Mouse (Mus musculus) midbrain, embryonic 12.5 days (tissue): Measurements from ENCODE around the gene 7530416G11Rik. TPM values are rescaled to one million over a fixed set of nuclear protein-coding genes. Genes with fewer than 3 reads are reported as not detected.

ENCODE experiments used
- ATAC-seq: fragments of 200-750 bp; cut with Nextera tagmentation; 2 replicates; pipeline ENCODE4 v1.8.0; 2017; ENCODE audit warnings: low read depth, moderate TSS enrichment, moderate library complexity; ENCODE audit not compliant: low FRiP score
- H3K27ac ChIP-seq: fragments of 300-500 bp; sonication (generic); replicated peaks from 2 replicates; pipeline ENCODE4 v1.5.1; 2016; ENCODE audit warnings: mild to moderate bottlenecking
- H3K27me3 ChIP-seq: fragments of 300-500 bp; sonication (generic); 2 replicates; pipeline ENCODE4 v1.6.1; 2016; ENCODE audit warnings: mild to moderate bottlenecking
- H3K36me3 ChIP-seq: fragments of 300-500 bp; sonication (generic); 2 replicates; pipeline ENCODE4 v1.6.1; 2016
- H3K4me1 ChIP-seq: fragments of 300-500 bp; sonication (generic); 2 replicates; pipeline ENCODE4 v1.6.1; 2016
- H3K4me2 ChIP-seq: fragments of 300-500 bp; sonication (generic); replicated peaks from 2 replicates; pipeline ENCODE4 v1.6.1; 2016; ENCODE audit warnings: mild to moderate bottlenecking, moderate library complexity
- H3K4me3 ChIP-seq: fragments of 300-500 bp; sonication (generic); 2 replicates; pipeline ENCODE4 v1.5.1; 2016; ENCODE audit warnings: mild to moderate bottlenecking
- H3K9ac ChIP-seq: fragments of 300-500 bp; sonication (generic); replicated peaks from 2 replicates; pipeline ENCODE4 v1.6.1; 2016; ENCODE audit warnings: mild to moderate bottlenecking, moderate library complexity
- H3K9me3 ChIP-seq: fragments of 300-500 bp; sonication (generic); 2 replicates; pipeline ENCODE4 v1.6.1; 2016; ENCODE audit warnings: mild to moderate bottlenecking
- WGBS: fragments of 180-500 bp; shearing (Covaris S2); methylation state at CpG from one replicate; pipeline ENCODE4 v1.1.7; 2016; 5-methylcytosine and 5-hydroxymethylcytosine counted together
- polyA plus RNA-seq: library from polyadenylated mRNA; unstranded; fragments of >200 nt; fragmentation: Nextera tagmentation; extraction: Ambion mirVana; gene quantifications from 2 replicates; pipeline ENCODE4 v1.2.1, GENCODE M21; 2016

7530416G11Rik gene
- polyA plus RNA-seq: not detected in 2 replicates

GRCm38 (mm10) chr15:85503127-85503526 lies at the start of gene 7530416G11Rik:
7530416G11Rik (minus strand) TSS chr15:85503227.
- WGBS: 87% methylated on average over 8 of the region's 8 CpGs
- Histone ChIP-seq H3K4me2 (no peak within 1 kb of the TSS), H3K4me3 (no peak within 1 kb of the TSS), H3K9ac (no peak within 1 kb of the TSS), H3K4me1 (peaks cover 47% of the 10 kb centered on the region), H3K9me3 (no peaks in the 10 kb centered on the region), H3K36me3 (no peaks in the 10 kb centered on the region), H3K27ac (no peak within 1 kb of the TSS), H3K27me3 (peaks cover 12% of the 10 kb centered on the region)
- ATAC-seq: no peak

- no peaks in the 10 kb centered on the region for H3K9me3 ChIP-seq
- H3K4me1 ChIP-seq: peaks cover 6% of the 10 kb centered on the region
- no peak for ATAC-seq
- WGBS: 84% methylated on average over 4 of the region's 4 CpGs
- no peak overlapping the region for H3K4me3 ChIP-seq
- 0 out of 2 replicates have a peak, but pooled peaks cover 9% of the 10 kb centered on the region for H3K36me3 ChIP-seq
- 0 out of 2 replicates have a peak, but pooled peaks cover 4% of the 10 kb centered on the region for H3K27me3 ChIP-seq
- no peak overlapping the region for H3K27ac ChIP-seq
- no peak overlapping the region for H3K4me2 ChIP-seq
- no peak overlapping the region for H3K9ac ChIP-seq
Observed at GRCm38 (mm10) chr15:85546500-85546899, 43.5 kb upstream of the 7530416G11Rik start.

- H3K27me3 ChIP-seq: 0 out of 2 replicates have a peak, but pooled peaks cover 4% of the 10 kb centered on the region
- H3K4me3 ChIP-seq: no peak overlapping the region
- H3K27ac ChIP-seq: no peak overlapping the region
- peaks cover 9% of the 10 kb centered on the region; the same call in 1 of the 2 replicates for H3K36me3 ChIP-seq
- no peaks in the 10 kb centered on the region for H3K9me3 ChIP-seq
- 91% methylated on average over 5 of the region's 5 CpGs for WGBS
- H3K9ac ChIP-seq: no peak overlapping the region
- H3K4me2 ChIP-seq: no peak overlapping the region
- ATAC-seq: no peak
- peaks cover 6% of the 10 kb centered on the region for H3K4me1 ChIP-seq
Observed at GRCm38 (mm10) chr15:85545369-85545768, 42.3 kb upstream of the 7530416G11Rik start.

GRCm38 (mm10) chr15:85538170-85538569 lies 35.1 kb upstream of the 7530416G11Rik start:
- H3K9me3 ChIP-seq: no peaks in the 10 kb centered on the region
- H3K4me2 ChIP-seq: no peak overlapping the region
- ATAC-seq: no peak
- H3K9ac ChIP-seq: no peak overlapping the region
- H3K27ac ChIP-seq: no peak overlapping the region
- no peak overlapping the region for H3K4me3 ChIP-seq
- peaks cover 30% of the 10 kb centered on the region for H3K36me3 ChIP-seq
- H3K4me1 ChIP-seq: peaks cover 8% of the 10 kb centered on the region
- WGBS: 79% methylated on average over 11 of the region's 11 CpGs
- H3K27me3 ChIP-seq: peaks cover 14% of the 10 kb centered on the region

- no peak for ATAC-seq
- Histone ChIP-seq H3K9ac (no peak overlapping the region), H3K4me2 (no peak overlapping the region), H3K27ac (no peak overlapping the region), H3K27me3 (peaks cover 14% of the 10 kb centered on the region), H3K4me3 (no peak overlapping the region), H3K4me1 (peaks cover 5% of the 10 kb centered on the region; the same call in 1 of the 2 replicates), H3K36me3 (peaks cover 27% of the 10 kb centered on the region), H3K9me3 (no peaks in the 10 kb centered on the region)
- 85% methylated on average over 25 of the region's 25 CpGs for whole genome bisulfite sequencing
Observed at GRCm38 (mm10) chr15:85537151-85537550, 34.1 kb upstream of the 7530416G11Rik start.

- no peak overlapping the region for H3K4me3 ChIP-seq
- ATAC-seq: no peak
- WGBS: 85% methylated on average over 6 of the region's 6 CpGs
- no peaks in the 10 kb centered on the region for H3K9me3 ChIP-seq
- peaks cover 3% of the 10 kb centered on the region; the same call in 1 of the 2 replicates for H3K4me1 ChIP-seq
- peaks cover 17% of the 10 kb centered on the region for H3K27me3 ChIP-seq
- no peak overlapping the region for H3K4me2 ChIP-seq
- H3K27ac ChIP-seq: no peak overlapping the region
- no peak overlapping the region for H3K9ac ChIP-seq
- peaks cover 27% of the 10 kb centered on the region; the same call in 1 of the 2 replicates for H3K36me3 ChIP-seq
Observed at GRCm38 (mm10) chr15:85534646-85535045, 31.6 kb upstream of the 7530416G11Rik start.

- Histone ChIP-seq H3K9me3 (no peaks in the 10 kb centered on the region), H3K27me3 (peaks cover 17% of the 10 kb centered on the region; the same call in 1 of the 2 replicates), H3K9ac (no peak overlapping the region), H3K36me3 (peaks cover 27% of the 10 kb centered on the region; the same call in 1 of the 2 replicates), H3K4me1 (no peaks in the 10 kb centered on the region; the same call in 1 of the 2 replicates), H3K4me2 (no peak overlapping the region), H3K27ac (no peak overlapping the region), H3K4me3 (no peak overlapping the region)
- no peak for ATAC-seq
- WGBS: 95% methylated on average over 8 of the region's 8 CpGs
Observed at GRCm38 (mm10) chr15:85534215-85534614, 31.2 kb upstream of the 7530416G11Rik start.

GRCm38 (mm10) chr15:85532063-85532462 lies 29.0 kb upstream of the 7530416G11Rik start:
- H3K36me3 ChIP-seq: peaks cover 21% of the 10 kb centered on the region; the same call in 1 of the 2 replicates
- H3K4me1 ChIP-seq: no peaks in the 10 kb centered on the region
- H3K27me3 ChIP-seq: 0 out of 2 replicates have a peak, but pooled peaks cover 15% of the 10 kb centered on the region
- H3K27ac ChIP-seq: no peak overlapping the region
- WGBS: 87% methylated on average over 3 of the region's 3 CpGs
- H3K9me3 ChIP-seq: no peaks in the 10 kb centered on the region
- H3K4me3 ChIP-seq: no peak overlapping the region
- no peak overlapping the region for H3K9ac ChIP-seq
- ATAC-seq: no peak
- no peak overlapping the region for H3K4me2 ChIP-seq

- Histone ChIP-seq H3K9ac (no peak overlapping the region), H3K36me3 (no peaks in the 10 kb centered on the region), H3K4me3 (no peak overlapping the region), H3K4me1 (peaks cover 6% of the 10 kb centered on the region), H3K4me2 (no peak overlapping the region), H3K27ac (no peak overlapping the region), H3K9me3 (no peaks in the 10 kb centered on the region), H3K27me3 (peaks cover 21% of the 10 kb centered on the region)
- WGBS: 78% methylated on average over 3 of the region's 3 CpGs
- ATAC-seq: no peak
Observed at GRCm38 (mm10) chr15:85529911-85530310, 26.9 kb upstream of the 7530416G11Rik start.

GRCm38 (mm10) chr15:85524404-85524950 lies 21.4 kb upstream of the 7530416G11Rik start:
- no peak overlapping the region for H3K27ac ChIP-seq
- no peaks in the 10 kb centered on the region for H3K9me3 ChIP-seq
- no peak overlapping the region for H3K4me3 ChIP-seq
- peaks cover 26% of the 10 kb centered on the region for H3K4me1 ChIP-seq
- H3K36me3 ChIP-seq: no peaks in the 10 kb centered on the region
- no peak overlapping the region for H3K4me2 ChIP-seq
- H3K9ac ChIP-seq: no peak overlapping the region
- ATAC-seq: peak; percentile 23; the same call in 1 of the 2 replicates
- WGBS: 2% methylated on average over 12 of the region's 12 CpGs
- peaks cover 60% of the 10 kb centered on the region for H3K27me3 ChIP-seq

GRCm38 (mm10) chr15:85523173-85523991 lies 20.4 kb upstream of the 7530416G11Rik start:
- WGBS: 10% methylated on average over 14 of the region's 14 CpGs
- H3K36me3 ChIP-seq: no peaks in the 10 kb centered on the region
- H3K9ac ChIP-seq: no peak overlapping the region
- no peak overlapping the region for H3K4me3 ChIP-seq
- H3K27ac ChIP-seq: no peak overlapping the region
- no peak overlapping the region; the same call in 1 of the 2 replicates for H3K4me2 ChIP-seq
- peaks cover 26% of the 10 kb centered on the region for H3K4me1 ChIP-seq
- peak; percentile 41; the same call in 1 of the 2 replicates for ATAC-seq
- H3K9me3 ChIP-seq: no peaks in the 10 kb centered on the region
- H3K27me3 ChIP-seq: peaks cover 68% of the 10 kb centered on the region

GRCm38 (mm10) chr15:85519438-85519837 lies 16.4 kb upstream of the 7530416G11Rik start:
- H3K27ac ChIP-seq: no peak overlapping the region
- no peak overlapping the region for H3K9ac ChIP-seq

More at GRCm38 (mm10) chr15:85519438-85519837, 16.4 kb upstream of the 7530416G11Rik start:
- peaks cover 47% of the 10 kb centered on the region for H3K27me3 ChIP-seq
- peaks cover 15% of the 10 kb centered on the region for H3K4me1 ChIP-seq
- no peak overlapping the region for H3K4me3 ChIP-seq
- ATAC-seq: no peak
- no peak overlapping the region for H3K4me2 ChIP-seq
- no peaks in the 10 kb centered on the region for H3K36me3 ChIP-seq
- 64% methylated on average over 4 of the region's 4 CpGs for WGBS
- no peaks in the 10 kb centered on the region for H3K9me3 ChIP-seq
